Mouse (Mus musculus): Measurements from ENCODE around the gene Erg. TPM values are rescaled to one million over a fixed set of nuclear protein-coding genes. Genes with fewer than 3 reads are reported as not detected.
A peak's percentile ranks its signal among the peaks of the same experiment; 100 is the strongest.

Gene Erg
- polyA plus RNA-seq, 1 experiment from 2014 or later, result 5.4 TPM

DNA sequence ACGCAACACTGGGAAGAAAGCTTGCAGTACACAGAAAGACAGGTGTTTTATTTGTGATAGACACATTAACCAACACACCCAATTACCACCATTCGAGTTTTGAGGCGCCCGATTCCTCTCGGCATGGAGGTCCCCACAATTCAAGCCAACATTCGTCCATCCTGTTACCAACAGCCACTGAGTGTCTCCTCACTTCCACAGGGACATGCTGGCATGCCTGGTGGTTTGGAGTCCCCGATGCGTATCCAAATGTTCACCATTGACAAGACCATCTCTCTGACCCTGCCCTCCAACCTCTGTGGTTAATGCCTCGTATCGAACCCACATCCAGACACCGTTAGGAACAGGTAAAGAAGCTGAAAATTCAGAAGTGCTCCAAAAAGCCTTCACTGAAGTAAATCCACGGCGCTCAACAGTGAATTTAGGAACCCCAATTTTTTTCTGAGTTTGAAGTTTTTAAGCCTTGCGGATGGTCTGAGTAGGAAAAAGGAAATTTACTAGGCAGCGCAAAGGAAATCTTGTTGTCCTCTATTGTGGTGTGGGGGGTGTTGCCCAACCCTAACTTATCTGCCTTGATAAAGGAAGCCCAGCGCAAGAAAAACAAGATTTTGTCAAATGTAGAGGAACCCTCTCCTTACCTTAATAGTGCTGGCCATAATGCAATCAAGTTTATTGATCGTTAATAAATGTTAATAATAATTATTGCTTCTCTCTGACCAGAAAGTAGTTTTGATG lies 127.6 kb downstream of the Erg start:
- Histone ChIP-seq H3K27me3 (replicated peaks) (no peaks in the 10 kb centered on the region), H3K9ac (peak overlapping the region; percentile 64), H3K4me1 (replicated peaks) (peaks cover 14% of the 10 kb centered on the region), H3K9me3 (replicated peaks) (no peaks in the 10 kb centered on the region), H3K36me3 (no peaks in the 10 kb centered on the region), H3K4me2 (no peak overlapping the region), H3K4me3 (peak overlapping the region; percentile 43), H3K27ac (ENCODE audit: poor library complexity, severe bottlenecking) (peak overlapping the region; percentile 73)
- ATAC-seq (ENCODE audit: insufficient number of reproducible peaks, low FRiP score), result no peak
- 68% methylated on average over 17 of the region's 17 CpGs for WGBS

- Histone ChIP-seq H3K27me3 (replicated peaks) (no peaks in the 10 kb centered on the region), H3K36me3 (no peaks in the 10 kb centered on the region), H3K4me3 (peak overlapping the region; percentile 43), H3K27ac (ENCODE audit: poor library complexity, severe bottlenecking) (no peak overlapping the region), H3K4me1 (replicated peaks) (peaks cover 10% of the 10 kb centered on the region), H3K9me3 (replicated peaks) (no peaks in the 10 kb centered on the region), H3K4me2 (peak overlapping the region; percentile 60), H3K9ac (peak overlapping the region; percentile 65)
- no peak for ATAC-seq (ENCODE audit: insufficient number of reproducible peaks, low FRiP score)
- WGBS, result 59% methylated on average over 3 of the region's 3 CpGs
Observed at GRCm38 (mm10) chr16:95457006-95457405, 129.4 kb downstream of the Erg start.

GRCm38 (mm10) chr16:95455896-95456295 lies 130.5 kb downstream of the Erg start:
- Histone ChIP-seq H3K9me3 (replicated peaks) (no peaks in the 10 kb centered on the region), H3K36me3 (no peaks in the 10 kb centered on the region), H3K27ac (ENCODE audit: poor library complexity, severe bottlenecking) (0 out of 2 replicates have a peak overlapping the region, but pooled peaks have one; percentile 8), H3K9ac (peak overlapping the region; percentile 52), H3K4me3 (peak overlapping the region; percentile 43), H3K27me3 (replicated peaks) (no peaks in the 10 kb centered on the region), H3K4me2 (peak overlapping the region; percentile 60), H3K4me1 (replicated peaks) (peaks cover 13% of the 10 kb centered on the region)
- ATAC-seq (ENCODE audit: insufficient number of reproducible peaks, low FRiP score), result no peak
- WGBS, result 63% methylated on average over 8 of the region's 8 CpGs

DNA sequence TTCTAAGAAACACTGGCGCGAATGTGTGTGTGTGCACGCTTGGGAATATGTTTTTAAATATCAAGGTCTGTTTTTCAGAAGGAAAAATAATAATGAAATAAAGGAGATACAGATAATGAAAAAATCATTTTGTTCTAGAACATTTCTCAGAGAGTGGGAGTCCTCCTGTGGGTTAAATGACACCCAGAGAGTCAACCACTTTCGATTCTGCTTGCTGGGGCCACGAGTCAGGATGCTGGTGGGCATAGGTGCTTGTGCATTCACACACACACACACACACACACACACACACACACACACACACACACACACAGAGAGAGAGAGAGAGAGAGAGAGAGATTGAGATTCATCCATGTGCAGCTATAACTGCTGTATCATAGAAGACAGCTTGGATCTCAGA lies 130.9 kb downstream of the Erg start:
- Histone ChIP-seq H3K36me3 (no peaks in the 10 kb centered on the region), H3K4me3 (peak overlapping the region; percentile 43), H3K9ac (peak overlapping the region; percentile 52), H3K4me2 (peak overlapping the region; percentile 60), H3K9me3 (replicated peaks) (no peaks in the 10 kb centered on the region), H3K27ac (ENCODE audit: poor library complexity, severe bottlenecking) (no peak overlapping the region), H3K27me3 (replicated peaks) (no peaks in the 10 kb centered on the region), H3K4me1 (replicated peaks) (peaks cover 13% of the 10 kb centered on the region)
- WGBS, result 86% methylated on average over 5 of the region's 5 CpGs
- ATAC-seq (ENCODE audit: insufficient number of reproducible peaks, low FRiP score), result no peak

DNA sequence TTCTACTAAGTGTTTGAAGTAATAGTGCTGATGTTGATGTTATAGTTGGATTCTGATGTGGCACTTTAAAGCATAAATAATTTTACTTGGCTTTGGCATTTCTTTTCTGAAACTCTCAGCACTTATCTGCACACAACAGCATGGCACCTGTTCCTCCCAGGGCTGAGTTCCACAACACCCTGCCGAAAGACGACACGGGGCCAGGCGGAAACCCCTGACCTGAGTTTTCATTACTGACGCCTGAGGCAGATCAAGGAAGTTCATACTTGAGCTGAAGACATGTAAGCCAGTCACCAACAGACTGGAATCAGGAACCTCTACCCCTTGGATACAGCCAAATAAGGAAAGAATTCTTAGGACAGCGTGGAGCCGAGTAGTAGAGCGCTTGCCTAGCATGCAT lies 134.0 kb downstream of the Erg start:
- Histone ChIP-seq H3K4me3 (no peak overlapping the region), H3K9me3 (replicated peaks) (no peaks in the 10 kb centered on the region), H3K4me1 (replicated peaks) (peaks cover 24% of the 10 kb centered on the region), H3K36me3 (no peaks in the 10 kb centered on the region), H3K4me2 (no peak overlapping the region), H3K27me3 (replicated peaks) (no peaks in the 10 kb centered on the region), H3K9ac (no peak overlapping the region), H3K27ac (ENCODE audit: poor library complexity, severe bottlenecking) (no peak overlapping the region)
- ATAC-seq (ENCODE audit: insufficient number of reproducible peaks, low FRiP score), result no peak
- 77% methylated on average over 8 of the region's 8 CpGs for WGBS

GRCm38 (mm10) chr16:95449361-95449725 lies 137.1 kb downstream of the Erg start:
- ATAC-seq (ENCODE audit: insufficient number of reproducible peaks, low FRiP score), result no peak
- 36% methylated on average over 5 of the region's 5 CpGs for WGBS
- Histone ChIP-seq H3K36me3 (no peaks in the 10 kb centered on the region), H3K9me3 (replicated peaks) (no peaks in the 10 kb centered on the region), H3K4me2 (no peak overlapping the region), H3K4me1 (replicated peaks) (peaks cover 19% of the 10 kb centered on the region), H3K27me3 (replicated peaks) (no peaks in the 10 kb centered on the region), H3K4me3 (no peak overlapping the region), H3K9ac (no peak overlapping the region), H3K27ac (ENCODE audit: poor library complexity, severe bottlenecking) (no peak overlapping the region)

DNA sequence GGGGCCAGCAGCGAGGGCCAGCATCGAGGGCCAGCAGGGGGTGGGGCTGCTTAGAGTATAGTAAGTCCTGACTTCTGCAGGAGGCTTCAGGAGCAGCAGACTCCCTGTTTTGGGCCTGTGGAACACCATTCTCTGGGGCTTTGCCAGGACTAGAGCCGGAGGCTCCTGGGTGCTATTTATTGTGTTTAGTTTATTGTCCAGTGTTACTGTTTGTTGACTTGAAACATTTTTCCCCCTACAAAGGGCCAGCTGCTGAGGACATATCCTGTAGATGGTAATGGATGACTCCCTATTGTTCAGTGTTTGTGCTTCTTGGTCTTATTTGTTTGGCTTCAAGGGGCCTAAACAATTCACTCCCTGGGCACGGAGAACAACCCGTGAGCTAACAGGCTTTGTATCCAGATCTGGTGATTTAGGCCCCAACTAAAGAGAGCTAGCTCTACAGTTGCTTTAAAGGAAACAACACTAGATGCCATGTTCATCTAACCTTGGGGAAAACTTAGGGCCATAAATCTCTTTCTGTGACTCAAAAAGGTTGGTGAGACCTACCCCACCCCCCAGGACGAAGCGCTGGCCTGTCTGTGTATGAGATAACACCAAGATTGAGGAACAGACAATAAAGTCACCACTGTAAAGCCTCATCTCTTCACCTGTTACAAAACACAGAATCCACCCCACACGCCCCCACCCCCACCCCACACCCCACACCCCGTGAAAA lies 137.6 kb downstream of the Erg start:
- Histone ChIP-seq H3K27ac (ENCODE audit: poor library complexity, severe bottlenecking) (no peak overlapping the region), H3K4me3 (no peak overlapping the region), H3K9me3 (replicated peaks) (no peaks in the 10 kb centered on the region), H3K27me3 (replicated peaks) (no peaks in the 10 kb centered on the region), H3K4me1 (replicated peaks) (peaks cover 19% of the 10 kb centered on the region), H3K36me3 (no peaks in the 10 kb centered on the region), H3K9ac (no peak overlapping the region), H3K4me2 (no peak overlapping the region)
- 63% methylated on average over 9 of the region's 9 CpGs for WGBS
- no peak for ATAC-seq (ENCODE audit: insufficient number of reproducible peaks, low FRiP score)

- no peak overlapping the region for H3K4me2 ChIP-seq
- H3K4me3 ChIP-seq, result no peak overlapping the region
- no peaks in the 10 kb centered on the region for H3K27me3 ChIP-seq (replicated peaks)
- H3K9ac ChIP-seq, result no peak overlapping the region
- ATAC-seq (ENCODE audit: insufficient number of reproducible peaks, low FRiP score), result no peak
- H3K9me3 ChIP-seq (replicated peaks), result no peaks in the 10 kb centered on the region
- peaks cover 16% of the 10 kb centered on the region for H3K4me1 ChIP-seq (replicated peaks)
- no peaks in the 10 kb centered on the region for H3K36me3 ChIP-seq
- 65% methylated on average over 4 of the region's 4 CpGs for WGBS
- no peak overlapping the region for H3K27ac ChIP-seq (ENCODE audit: poor library complexity, severe bottlenecking)
Observed at GRCm38 (mm10) chr16:95447896-95448295, 138.5 kb downstream of the Erg start.

DNA sequence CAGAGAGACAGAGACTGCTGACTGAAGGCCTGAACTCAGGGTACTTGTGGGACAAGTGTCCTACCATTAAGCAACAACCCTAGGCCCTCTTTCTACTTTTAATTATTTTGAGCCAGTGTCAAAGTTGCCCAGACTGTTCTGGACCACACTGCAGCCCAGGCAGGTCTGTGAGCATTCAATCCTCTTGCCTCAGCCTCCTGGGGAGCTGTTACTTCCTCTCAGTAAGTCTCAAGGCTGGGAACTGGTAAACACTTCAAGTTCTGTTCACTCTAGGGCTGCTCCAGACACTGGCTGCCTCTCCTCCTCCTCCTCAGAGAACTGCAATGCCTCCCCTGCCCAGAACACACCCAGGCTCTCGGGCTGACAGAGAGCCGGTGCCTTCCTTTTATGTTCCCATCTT lies 140.0 kb downstream of the Erg start:
- 45% methylated on average over 2 of the region's 2 CpGs for WGBS
- no peak for ATAC-seq (ENCODE audit: insufficient number of reproducible peaks, low FRiP score)
- H3K27me3 ChIP-seq (replicated peaks), result no peaks in the 10 kb centered on the region

GRCm38 (mm10) chr16:95442023-95442422 lies 144.4 kb downstream of the Erg start:
- 46% methylated on average over 4 of the region's 4 CpGs for WGBS
- Histone ChIP-seq H3K9ac (no peak overlapping the region), H3K4me1 (replicated peaks) (peaks cover 47% of the 10 kb centered on the region), H3K4me3 (no peak overlapping the region), H3K27ac (ENCODE audit: poor library complexity, severe bottlenecking) (peak overlapping the region; percentile 25; the same call in 1 of the 2 replicates), H3K36me3 (no peaks in the 10 kb centered on the region), H3K9me3 (replicated peaks) (no peaks in the 10 kb centered on the region), H3K27me3 (replicated peaks) (no peaks in the 10 kb centered on the region), H3K4me2 (no peak overlapping the region)
- ATAC-seq (ENCODE audit: insufficient number of reproducible peaks, low FRiP score), result no peak

More for the DNA sequence above, 140.0 kb downstream of the Erg start:
- Histone ChIP-seq H3K36me3 (no peaks in the 10 kb centered on the region), H3K27ac (ENCODE audit: poor library complexity, severe bottlenecking) (no peak overlapping the region), H3K4me1 (replicated peaks) (peaks cover 19% of the 10 kb centered on the region), H3K9ac (no peak overlapping the region), H3K9me3 (replicated peaks) (no peaks in the 10 kb centered on the region), H3K4me3 (no peak overlapping the region), H3K4me2 (no peak overlapping the region)

DNA sequence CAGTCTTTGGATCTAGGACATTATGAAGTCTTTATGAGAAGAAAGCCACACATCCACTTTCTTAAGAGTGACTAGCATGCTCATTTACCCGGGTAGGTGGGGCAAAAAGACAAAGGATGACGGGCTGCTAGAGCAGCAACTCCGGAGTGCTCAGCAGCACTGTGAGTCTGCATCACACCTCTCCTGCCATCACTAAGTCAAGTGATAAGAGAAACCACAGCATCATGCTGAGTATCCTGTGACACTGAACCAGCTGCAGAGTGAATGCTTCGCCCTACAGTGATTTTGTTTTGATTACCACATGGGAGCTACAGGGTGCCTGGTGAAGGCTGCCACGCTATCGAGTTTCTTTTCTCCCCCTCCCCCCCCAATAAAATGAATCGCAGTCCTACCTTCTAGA lies 145.2 kb downstream of the Erg start:
- H3K4me3 ChIP-seq, result no peak overlapping the region
- H3K4me2 ChIP-seq, result no peak overlapping the region
- H3K27me3 ChIP-seq (replicated peaks), result no peaks in the 10 kb centered on the region
- no peaks in the 10 kb centered on the region for H3K36me3 ChIP-seq
- no peak for ATAC-seq (ENCODE audit: insufficient number of reproducible peaks, low FRiP score)
- H3K9ac ChIP-seq, result no peak overlapping the region
- no peaks in the 10 kb centered on the region for H3K9me3 ChIP-seq (replicated peaks)
- WGBS, result 22% methylated on average over 7 of the region's 7 CpGs
- peak overlapping the region; percentile 81; the same call in 1 of the 2 replicates for H3K27ac ChIP-seq (ENCODE audit: poor library complexity, severe bottlenecking)
- H3K4me1 ChIP-seq (replicated peaks), result peaks cover 50% of the 10 kb centered on the region

All from heart, embryonic 12.5 days (tissue).